Mouse (Mus musculus) limb, embryonic 11.5 days (tissue): Measurements from ENCODE around the gene Ak2. TPM values are rescaled to one million over a fixed set of nuclear protein-coding genes. Genes with fewer than 3 reads are reported as not detected.

Experiments used
- ATAC-seq: fragments of 200-750 bp; cut with Nextera tagmentation; 2 replicates; pipeline ENCODE4 v1.8.0; 2017; ENCODE audit warnings: low read depth; ENCODE audit not compliant: insufficient number of reproducible peaks, low FRiP score, low TSS enrichment
- DNase-seq: peaks from one replicate; pipeline ENCODE4 v3.0.0-alpha.2; 2015; ENCODE audit warnings: low spot score
- H3K27ac ChIP-seq: fragments of 300-500 bp; sonication (generic); replicated peaks from 2 replicates; pipeline ENCODE4 v1.5.1; 2014; ENCODE audit warnings: low read depth, mild to moderate bottlenecking, low read length
- H3K27me3 ChIP-seq: fragments of 300-500 bp; sonication (generic); 2 replicates; pipeline ENCODE4 v1.6.1; 2014; ENCODE audit warnings: mild to moderate bottlenecking, low read length, mixed read lengths; ENCODE audit not compliant: control insufficient read depth, insufficient read depth
- H3K36me3 ChIP-seq: fragments of 300-500 bp; sonication (generic); 2 replicates; pipeline ENCODE4 v1.6.1; 2014; ENCODE audit warnings: mild to moderate bottlenecking, low read length, moderate library complexity, mixed read lengths; ENCODE audit not compliant: control insufficient read depth, insufficient read depth
- H3K4me1 ChIP-seq: fragments of 300-500 bp; sonication (generic); 2 replicates; pipeline ENCODE4 v1.6.1; 2014; ENCODE audit warnings: low read length, mixed read lengths; ENCODE audit not compliant: control insufficient read depth, insufficient read depth
- H3K4me2 ChIP-seq: fragments of 300-500 bp; sonication (generic); 2 replicates; pipeline ENCODE4 v1.6.1; 2014; ENCODE audit warnings: low read depth, mild to moderate bottlenecking, moderate library complexity; ENCODE audit not compliant: severe bottlenecking
- H3K4me3 ChIP-seq: fragments of 300-500 bp; sonication (generic); 2 replicates; pipeline ENCODE4 v1.5.1; 2014; ENCODE audit warnings: low read depth, low read length
- H3K9ac ChIP-seq: fragments of 300-500 bp; sonication (generic); 2 replicates; pipeline ENCODE4 v1.6.1; 2014; ENCODE audit warnings: mild to moderate bottlenecking, low read length
- H3K9me3 ChIP-seq: fragments of 300-500 bp; sonication (generic); 2 replicates; pipeline ENCODE4 v1.6.1; 2016; ENCODE audit warnings: low read length; ENCODE audit not compliant: control insufficient read depth
- WGBS: fragments of 180-500 bp; shearing (Covaris S2); extraction: QIAGEN DNeasy Blood & Tissue Kit; methylation state at CpG from one replicate; pipeline ENCODE4 v1.1.7; 2014; 5-methylcytosine and 5-hydroxymethylcytosine counted together
- polyA plus RNA-seq: library from polyadenylated mRNA; unstranded; fragments of >200 nt; fragmentation: Nextera tagmentation; extraction: Ambion mirVana; gene quantifications from 2 replicates; pipeline ENCODE4 v1.2.1, GENCODE M21; 2014

Gene Ak2
- polyA plus RNA-seq, 1 experiment from 2014 or later: 176 TPM

- 75% methylated on average over 5 of the region's 5 CpGs for WGBS
- Histone ChIP-seq H3K4me1 (no peaks in the 10 kb centered on the region), H3K27ac (no peak overlapping the region), H3K9me3 (no peaks in the 10 kb centered on the region), H3K36me3 (no peaks in the 10 kb centered on the region), H3K4me3 (no peak overlapping the region), H3K4me2 (no peak overlapping the region), H3K9ac (no peak overlapping the region), H3K27me3 (no peaks in the 10 kb centered on the region)
- ATAC-seq: no peak
- DNase-seq: no peak
These were observed 22.7 kb upstream of the Ak2 start for GRCm38 (mm10) chr4:128969081-128969480.

GRCm38 (mm10) chr4:128969607-128970416 is 21.9 kb upstream of the Ak2 start:
- no peak overlapping the region for H3K27ac ChIP-seq
- WGBS: 60% methylated on average over 18 of the region's 18 CpGs
- ATAC-seq: no peak

GRCm38 (mm10) chr4:128970417-128970807 is 21.3 kb upstream of the Ak2 start:
- Histone ChIP-seq H3K4me3 (no peak overlapping the region), H3K4me2 (no peak overlapping the region), H3K4me1 (no peaks in the 10 kb centered on the region), H3K27ac (no peak overlapping the region), H3K9ac (no peak overlapping the region), H3K36me3 (no peaks in the 10 kb centered on the region), H3K27me3 (no peaks in the 10 kb centered on the region), H3K9me3 (no peaks in the 10 kb centered on the region)
- 77% methylated on average over 7 of the region's 8 CpGs for WGBS
- DNase-seq (no peak), ATAC-seq (no peak)

More at GRCm38 (mm10) chr4:128969607-128970416, 21.9 kb upstream of the Ak2 start:
- Histone ChIP-seq H3K27me3 (no peaks in the 10 kb centered on the region), H3K9me3 (no peaks in the 10 kb centered on the region), H3K9ac (no peak overlapping the region), H3K4me1 (no peaks in the 10 kb centered on the region), H3K36me3 (no peaks in the 10 kb centered on the region), H3K4me3 (no peak overlapping the region), H3K4me2 (no peak overlapping the region)
- no peak for DNase-seq

- no peak for ATAC-seq
- no peaks in the 10 kb centered on the region for H3K4me1 ChIP-seq
- no peak overlapping the region for H3K9ac ChIP-seq
- H3K9me3 ChIP-seq: no peaks in the 10 kb centered on the region
- H3K36me3 ChIP-seq: no peaks in the 10 kb centered on the region
- H3K27ac ChIP-seq: no peak overlapping the region
- H3K4me2 ChIP-seq: no peak overlapping the region
- peak; percentile 89 for DNase-seq
- no peak overlapping the region for H3K4me3 ChIP-seq
- WGBS: 44% methylated on average over 14 of the region's 14 CpGs
- H3K27me3 ChIP-seq: no peaks in the 10 kb centered on the region
These were observed 20.6 kb upstream of the Ak2 start for GRCm38 (mm10) chr4:128971065-128971694.

GRCm38 (mm10) chr4:128974677-128975076 is 17.1 kb upstream of the Ak2 start:
- Histone ChIP-seq H3K36me3 (no peaks in the 10 kb centered on the region), H3K4me2 (no peak overlapping the region), H3K4me3 (no peak overlapping the region), H3K27me3 (no peaks in the 10 kb centered on the region), H3K4me1 (no peaks in the 10 kb centered on the region), H3K27ac (no peak overlapping the region), H3K9me3 (no peaks in the 10 kb centered on the region), H3K9ac (no peak overlapping the region)
- WGBS: 86% methylated on average over 8 of the region's 8 CpGs
- ATAC-seq (no peak), DNase-seq (no peak)

- Histone ChIP-seq H3K9ac (no peak overlapping the region), H3K9me3 (no peaks in the 10 kb centered on the region), H3K27me3 (no peaks in the 10 kb centered on the region), H3K4me3 (no peak overlapping the region), H3K4me1 (no peaks in the 10 kb centered on the region), H3K27ac (no peak overlapping the region), H3K4me2 (no peak overlapping the region), H3K36me3 (no peaks in the 10 kb centered on the region)
- ATAC-seq (no peak), DNase-seq (no peak)
- 85% methylated on average over 4 of the region's 4 CpGs for WGBS
These were observed 15.2 kb upstream of the Ak2 start for GRCm38 (mm10) chr4:128976577-128976976.

GRCm38 (mm10) chr4:128977217-128977616 is 14.5 kb upstream of the Ak2 start:
- 74% methylated on average over 3 of the region's 3 CpGs for WGBS
- Histone ChIP-seq H3K9me3 (no peaks in the 10 kb centered on the region), H3K4me3 (no peak overlapping the region), H3K9ac (no peak overlapping the region), H3K4me2 (no peak overlapping the region), H3K27ac (no peak overlapping the region), H3K4me1 (no peaks in the 10 kb centered on the region), H3K27me3 (no peaks in the 10 kb centered on the region), H3K36me3 (no peaks in the 10 kb centered on the region)
- DNase-seq: no peak
- ATAC-seq: no peak

GRCm38 (mm10) chr4:128978634-128979033 is 13.1 kb upstream of the Ak2 start:
- Histone ChIP-seq H3K4me2 (no peak overlapping the region), H3K27me3 (no peaks in the 10 kb centered on the region), H3K36me3 (no peaks in the 10 kb centered on the region), H3K4me3 (no peak overlapping the region), H3K9me3 (no peaks in the 10 kb centered on the region), H3K9ac (no peak overlapping the region), H3K4me1 (no peaks in the 10 kb centered on the region), H3K27ac (no peak overlapping the region)
- ATAC-seq (no peak), DNase-seq (no peak)
- 51% methylated on average over 1 of the region's 1 CpGs for WGBS
